Mouse (Mus musculus) kidney, adult 11 months (tissue): ENCODE measurements around the gene Bik.
A peak's percentile ranks its signal among the peaks of the same experiment; 100 is the strongest.

ENCODE experiments used
- DNase-seq: peaks from one replicate; pipeline ENCODE4 v3.0.0; 2022

The Bik gene

GRCm38 (mm10) chr15:83512489-83513281, 14.0 kb upstream of the Bik start:
- DNase-seq: no peak

GRCm38 (mm10) chr15:83515018-83515417, 11.6 kb upstream of the Bik start:
- DNase-seq: no peak

DNA sequence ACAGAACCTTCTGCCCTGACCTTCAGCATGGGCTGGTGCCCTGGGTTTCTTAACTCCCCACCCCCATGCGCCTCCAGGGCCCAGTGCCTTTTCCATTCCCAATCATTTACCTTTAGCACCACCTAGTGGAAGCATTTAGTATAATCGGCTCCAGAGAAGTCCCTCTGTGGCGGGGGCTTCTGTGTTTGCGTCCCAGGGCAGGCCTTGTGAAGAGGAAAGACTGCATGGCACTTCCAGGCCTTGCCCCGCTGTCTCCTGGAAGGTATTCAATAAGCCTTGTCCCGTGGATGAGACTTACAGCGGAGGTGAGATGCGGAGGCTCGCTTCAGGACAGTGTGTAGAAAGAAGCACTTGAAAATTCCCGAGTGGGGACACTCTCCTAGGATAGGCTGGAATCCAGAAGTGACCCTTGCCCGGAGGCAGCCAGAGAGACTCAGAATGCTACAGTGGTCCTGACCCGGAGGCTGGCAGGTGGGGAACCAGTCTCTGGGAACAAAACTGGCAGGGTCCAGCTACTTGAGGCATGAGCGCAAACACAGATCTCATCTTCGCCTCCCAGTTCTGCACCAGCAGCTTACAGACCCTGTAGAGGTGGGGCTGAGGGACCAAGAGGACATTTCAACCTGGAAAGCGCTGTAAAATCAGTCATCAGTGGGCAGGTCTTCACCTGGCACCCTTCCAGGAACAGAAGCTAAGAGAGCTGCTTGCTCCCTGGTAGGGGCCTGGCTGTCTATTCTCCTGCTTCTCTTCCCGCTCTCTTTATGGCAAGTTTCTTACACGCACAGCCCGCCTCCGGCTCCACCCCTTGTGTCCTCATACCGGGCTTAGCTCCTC, 8.2 kb upstream of the Bik start:
- peak; percentile 77 for DNase-seq

DNA sequence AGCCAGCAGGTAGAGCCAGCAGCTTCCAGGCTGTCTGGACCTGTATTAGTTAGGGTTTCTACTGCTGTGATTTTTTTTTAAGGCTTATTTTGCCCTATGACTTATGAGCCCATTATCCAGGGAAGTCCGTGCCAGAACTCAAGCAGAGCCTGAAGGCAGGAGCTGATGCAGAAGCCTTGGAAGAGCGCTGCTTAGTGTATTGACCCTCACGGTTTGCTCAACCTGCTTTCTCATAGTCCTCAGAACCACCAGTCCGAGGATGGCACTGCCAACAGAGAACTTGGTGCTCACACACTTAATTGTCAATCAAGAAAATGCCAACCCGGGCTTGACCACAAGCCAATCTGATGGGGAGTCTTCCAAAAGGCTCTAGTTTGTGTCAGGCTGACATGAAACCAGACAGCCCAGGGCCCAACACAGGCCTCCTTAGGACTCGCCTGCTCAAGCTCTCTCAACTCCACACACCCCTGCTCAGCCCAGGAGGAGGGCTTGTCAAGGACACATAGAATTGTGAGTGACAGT, 5.7 kb upstream of the Bik start:
- DNase-seq: no peak

DNA sequence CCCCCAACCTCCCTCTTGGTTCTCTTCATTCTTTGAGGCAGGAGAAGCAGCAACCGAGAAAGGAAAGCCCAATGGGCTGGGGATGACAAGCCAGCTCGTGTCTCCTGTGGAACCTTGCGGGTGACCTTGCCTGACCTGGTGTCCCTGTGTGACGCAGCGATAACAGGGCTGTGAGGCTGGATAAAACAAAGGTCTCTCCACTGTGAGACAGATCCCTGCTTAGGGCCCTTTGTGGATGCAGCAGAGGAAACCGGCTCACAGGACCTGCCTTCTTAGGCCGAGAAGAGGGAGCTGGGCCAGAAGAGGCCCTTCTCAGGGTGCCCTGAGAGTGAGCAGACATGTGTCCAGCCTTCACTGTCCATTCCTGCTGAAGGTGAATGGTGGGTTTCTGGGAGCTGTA, 3.5 kb upstream of the Bik start:
- no peak for DNase-seq

GRCm38 (mm10) chr15:83523638-83524332, 2.9 kb upstream of the Bik start:
- no peak for DNase-seq

GRCm38 (mm10) chr15:83524333-83524729, 2.3 kb upstream of the Bik start:
- no peak for DNase-seq

DNA sequence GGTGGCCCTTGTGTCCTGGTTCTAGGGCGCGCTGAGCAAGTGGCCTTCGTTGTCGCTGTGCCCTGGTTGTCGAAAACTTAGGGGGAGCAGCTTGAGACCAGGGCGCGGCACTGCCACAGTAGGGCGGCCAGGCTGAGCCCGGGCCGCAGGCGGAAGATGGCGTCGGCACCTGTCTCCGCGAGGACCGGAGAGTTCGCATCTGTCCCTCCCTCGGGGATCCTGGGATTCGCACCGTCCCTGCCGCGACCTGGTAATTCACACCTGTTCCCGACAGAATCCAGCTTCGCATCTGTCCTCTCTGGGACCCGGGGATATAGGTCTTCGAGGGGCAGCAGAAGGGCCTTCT, 403 bp downstream of the Bik start:
- no peak for DNase-seq

DNA sequence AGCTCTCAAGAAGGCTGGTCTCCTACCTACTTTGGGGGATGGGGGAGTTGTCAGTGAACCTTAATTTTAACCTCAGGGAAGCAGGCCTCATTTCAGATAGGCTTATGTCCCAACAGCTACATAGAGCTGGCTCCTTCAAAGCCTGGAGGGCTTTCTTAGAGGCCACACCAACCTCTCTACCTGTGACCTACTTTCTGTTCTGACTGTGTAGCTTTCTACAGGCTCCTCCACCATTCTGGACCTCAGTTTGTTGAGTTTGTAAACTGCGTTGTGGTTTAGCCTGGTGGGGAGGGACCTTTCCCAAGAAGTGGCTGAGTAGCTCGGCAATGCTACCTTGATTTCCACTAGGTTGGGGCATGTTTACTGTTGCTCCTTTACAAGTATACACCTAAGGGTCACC, 1.1 kb downstream of the Bik start:
- no peak for DNase-seq

DNA sequence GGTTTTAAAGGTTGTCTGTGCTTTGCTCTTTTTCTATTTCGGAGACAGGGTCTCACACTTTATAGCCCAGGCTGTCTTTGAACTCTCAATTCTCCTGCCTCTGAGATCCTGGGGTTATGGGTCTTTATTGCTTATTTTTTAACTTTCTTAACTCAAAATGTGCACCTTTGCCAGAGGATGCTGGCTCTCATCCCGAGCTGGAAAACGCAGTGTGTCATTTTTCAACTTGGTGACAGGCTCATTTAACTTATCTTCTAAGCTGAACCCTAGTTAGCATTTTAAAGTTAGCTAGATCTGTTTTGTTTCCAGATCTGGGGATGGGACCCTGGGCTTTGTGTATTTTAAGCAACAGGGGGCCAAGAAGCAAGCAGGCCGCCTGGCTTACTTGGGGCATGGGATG, 2.2 kb downstream of the Bik start:
- peak; percentile 58 for DNase-seq

DNA sequence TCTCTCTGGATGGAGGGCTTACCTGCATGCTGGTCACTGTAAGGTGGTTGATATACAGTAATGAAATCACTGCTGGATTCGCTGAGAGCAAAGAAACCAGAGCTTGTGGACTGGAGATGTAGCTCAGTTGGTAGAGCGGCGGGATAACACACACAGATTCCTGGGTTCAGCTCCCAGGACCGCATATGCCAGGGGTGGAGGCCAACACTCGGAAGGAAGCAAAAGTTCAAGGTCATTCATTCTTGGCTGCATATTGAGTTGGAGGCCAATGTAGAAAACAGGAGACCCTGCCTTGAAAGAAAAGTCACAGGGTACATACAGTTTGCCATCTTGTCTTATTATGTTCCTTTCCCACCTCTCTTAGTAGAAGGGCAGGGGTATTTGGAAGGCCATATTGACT, 3.1 kb downstream of the Bik start:
- DNase-seq: peak; percentile 54

GRCm38 (mm10) chr15:83530233-83530632, 3.6 kb downstream of the Bik start:
- peak; percentile 84 for DNase-seq

DNA sequence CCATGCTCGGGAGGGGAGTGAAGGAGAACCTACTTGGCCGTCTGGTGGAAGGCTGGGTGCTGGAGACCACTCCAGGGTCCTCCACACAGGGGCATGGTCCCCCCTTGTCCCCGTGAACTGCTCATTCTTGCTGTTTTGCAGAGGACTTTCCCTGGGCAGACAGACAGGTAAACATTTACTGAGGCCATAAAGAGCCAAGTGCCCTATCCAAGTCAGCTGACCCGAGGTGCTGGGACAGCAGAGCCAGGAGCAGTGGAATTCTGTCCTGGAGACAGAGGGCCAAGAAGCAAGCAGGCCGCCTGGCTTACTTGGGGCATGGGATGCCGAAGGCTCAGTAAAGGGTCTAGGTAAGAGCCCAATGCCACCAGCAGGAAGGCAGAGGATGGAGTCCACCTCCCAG, 4.0 kb downstream of the Bik start:
- peak; percentile 81 for DNase-seq

DNA sequence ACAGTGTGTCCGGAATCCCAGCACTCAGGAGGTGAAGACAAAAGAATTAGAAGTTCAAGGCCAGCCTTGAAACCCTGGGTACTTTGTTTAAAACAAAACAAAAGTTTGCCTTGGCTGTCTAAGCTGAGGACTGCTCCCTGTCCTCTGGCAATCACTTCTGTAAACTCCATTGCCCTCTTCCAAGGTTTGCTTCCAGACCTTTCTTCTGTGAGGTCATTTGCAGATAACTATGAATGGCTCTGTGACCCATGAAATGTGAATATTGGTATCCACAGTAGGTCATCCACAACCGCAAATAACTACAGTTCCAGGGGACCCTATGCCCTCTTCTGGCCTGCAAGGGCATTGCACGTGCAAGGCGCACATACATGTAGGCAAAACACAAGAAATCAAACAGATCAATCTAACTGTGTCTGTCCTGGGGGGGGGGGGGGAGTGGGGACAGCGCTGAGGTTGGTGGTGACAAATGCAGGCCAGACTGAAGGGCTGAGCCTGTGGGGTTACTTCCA, 5.4 kb downstream of the Bik start:
- no peak for DNase-seq

DNA sequence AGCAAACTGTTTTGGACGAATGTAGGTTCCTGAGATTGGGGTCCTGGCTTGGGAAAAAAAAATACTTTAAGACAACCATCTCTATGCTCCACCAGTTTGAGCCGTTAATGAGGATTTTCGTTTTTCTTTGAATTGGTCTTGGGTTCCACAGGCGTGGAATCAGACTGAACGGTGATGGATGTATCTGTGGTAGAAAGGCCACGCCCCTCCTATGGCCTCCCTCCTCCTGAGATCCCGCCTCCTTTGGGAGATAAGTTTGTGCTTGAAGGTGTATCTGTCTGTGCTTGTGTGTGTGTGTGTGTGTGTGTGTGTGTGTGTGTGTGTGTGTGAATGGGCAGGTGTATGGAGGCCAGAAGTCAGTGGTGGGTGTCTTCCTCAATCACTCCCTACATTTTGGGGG, 5.9 kb downstream of the Bik start:
- DNase-seq: no peak

- DNase-seq: no peak
Measured at GRCm38 (mm10) chr15:83534960-83535889, 8.6 kb downstream of the Bik start.

GRCm38 (mm10) chr15:83535890-83536231, 9.2 kb downstream of the Bik start:
- no peak for DNase-seq

GRCm38 (mm10) chr15:83538855-83539254, 12.2 kb downstream of the Bik start:
- DNase-seq: no peak

DNA sequence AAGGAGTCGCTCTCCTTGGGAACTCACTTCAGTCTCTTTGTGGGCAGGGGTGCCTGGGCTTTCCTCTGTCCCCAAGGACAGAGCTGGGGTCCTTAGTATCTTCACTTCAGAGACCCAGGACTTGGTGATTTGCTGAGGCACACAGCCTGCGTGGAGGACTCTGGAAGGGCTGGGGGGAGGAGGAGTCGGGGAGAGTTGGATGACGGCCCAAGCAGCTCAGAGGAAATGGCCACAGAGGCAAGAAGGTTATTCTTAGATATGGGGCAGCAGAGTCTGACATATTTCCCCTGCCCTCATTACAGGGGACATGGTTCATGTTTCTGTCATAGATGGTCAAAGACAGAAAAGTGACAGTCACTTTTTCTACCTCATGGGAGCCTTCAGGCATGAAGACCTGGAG, 13.2 kb downstream of the Bik start:
- DNase-seq: peak; percentile 62

DNA sequence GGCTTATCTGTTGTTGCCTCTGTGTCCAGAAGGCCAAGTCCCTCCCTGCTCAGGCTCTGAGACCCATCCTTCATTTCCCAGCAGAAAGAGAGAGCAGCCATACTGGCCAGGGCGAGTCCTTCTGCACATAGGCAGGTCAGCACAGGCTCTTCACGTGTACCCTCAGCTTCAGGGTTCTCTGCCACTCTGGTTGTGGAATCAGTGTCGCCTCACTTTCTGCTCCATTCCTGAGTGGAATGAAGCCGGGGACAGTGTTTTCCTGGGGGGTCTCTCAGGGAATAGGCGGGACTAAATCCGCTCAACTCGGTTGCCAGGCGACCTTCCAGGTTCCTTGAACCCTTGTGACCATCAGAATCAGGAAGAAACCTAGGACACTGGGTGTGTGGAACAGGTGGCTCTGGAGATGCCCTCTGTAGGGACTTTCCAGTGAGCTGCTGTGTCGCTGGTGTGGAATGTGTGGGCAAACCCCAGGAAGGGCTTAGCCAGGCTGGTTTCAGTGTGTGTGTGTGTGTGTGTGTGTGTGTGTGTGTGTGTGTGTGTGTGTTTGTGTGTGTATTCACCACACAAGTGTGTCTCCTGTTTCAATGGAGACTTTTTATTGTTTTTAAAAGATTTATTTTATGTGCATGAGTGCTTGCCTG, 15.1 kb downstream of the Bik start:
- DNase-seq: no peak

DNA sequence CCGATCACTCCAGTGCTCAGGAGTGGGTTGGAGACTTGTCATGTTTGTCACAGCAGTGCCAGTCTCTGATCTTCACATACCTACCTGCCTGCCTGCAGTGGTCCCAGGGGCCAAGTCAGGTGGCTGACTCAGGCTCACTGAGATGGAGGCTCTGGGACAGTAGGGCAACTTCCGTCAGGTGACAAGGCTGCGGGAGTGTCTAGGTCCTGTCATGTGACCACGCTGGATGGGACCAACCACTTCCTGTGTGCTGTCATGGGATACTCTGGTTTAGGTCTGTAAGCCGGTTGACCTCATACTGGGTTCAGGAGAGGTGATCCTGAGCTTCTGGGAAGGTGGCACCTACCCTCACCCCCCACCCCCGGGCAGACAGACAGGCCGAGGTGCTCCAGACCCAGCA, 19.4 kb downstream of the Bik start:
- no peak for DNase-seq

- no peak for DNase-seq
Measured at GRCm38 (mm10) chr15:83547144-83547543, 20.5 kb downstream of the Bik start.
